Mouse (Mus musculus): Measurements from ENCODE around the gene Wbp2nl.
"Not testable (repeated sequence)": the region's sequence is repeated elsewhere in the genome, so short reads cannot be mapped to it uniquely, and the experiment has no call there.

The Wbp2nl gene

GRCm38 (mm10) chr15:82350349-82350748 lies 51.6 kb downstream of the Wbp2nl start:
- no peak for DNase-seq

- DNase-seq = no peak
These were observed 52.7 kb downstream of the Wbp2nl start for GRCm38 (mm10) chr15:82351480-82351879.

- DNase-seq = no peak
These were observed 54.5 kb downstream of the Wbp2nl start for GRCm38 (mm10) chr15:82353078-82353744.

GRCm38 (mm10) chr15:82353745-82354113 lies 55.0 kb downstream of the Wbp2nl start:
- DNase-seq = no peak

DNA sequence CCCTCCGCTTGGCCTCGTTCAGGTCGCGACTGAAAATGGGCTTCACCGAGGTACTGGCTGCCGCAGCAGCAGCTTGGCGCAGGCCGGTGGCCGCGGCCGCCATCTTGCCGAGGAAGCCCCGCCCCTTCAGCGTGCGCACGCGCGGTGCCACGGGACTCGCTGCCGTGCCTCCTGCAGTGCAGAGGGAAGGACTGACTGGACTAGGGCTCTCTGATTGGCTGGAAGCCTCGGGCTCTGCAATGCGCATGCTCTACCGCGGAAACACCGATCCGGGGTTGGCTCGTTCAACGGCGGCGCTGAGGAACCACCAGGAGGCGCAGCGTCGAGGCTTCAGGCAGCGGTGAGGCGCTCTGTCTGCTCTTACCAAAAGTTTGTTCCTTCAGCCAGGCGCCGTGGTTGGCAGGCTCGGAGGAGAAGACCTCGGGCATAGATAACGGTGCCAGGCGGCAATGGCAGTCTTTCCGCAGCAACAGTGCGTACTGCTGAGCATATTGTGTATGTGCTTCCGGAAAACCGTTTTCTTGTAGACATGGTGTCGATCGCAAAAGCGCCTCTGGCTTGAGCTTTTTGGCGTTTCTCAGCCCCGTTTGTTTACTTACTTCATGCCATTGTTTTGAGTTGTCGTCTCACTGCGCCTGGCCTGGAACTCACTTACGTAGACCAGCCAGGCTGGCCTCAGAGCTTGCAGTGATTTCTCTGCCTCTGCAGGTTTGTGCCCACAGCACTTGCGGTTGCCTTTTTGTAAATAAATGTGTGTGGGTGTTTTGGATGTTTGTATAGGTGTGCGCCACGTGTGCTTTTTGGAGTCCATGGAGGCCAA lies 55.6 kb downstream of the Wbp2nl start, which contains the start of gene Ndufa6:
TSS of gene Ndufa6 (minus strand) at position 197 of the 820 bp plus-strand sequence.
- DNase-seq = peak; percentile 98

GRCm38 (mm10) chr15:82358431-82359260 lies 59.9 kb downstream of the Wbp2nl start:
- DNase-seq = no peak

DNA sequence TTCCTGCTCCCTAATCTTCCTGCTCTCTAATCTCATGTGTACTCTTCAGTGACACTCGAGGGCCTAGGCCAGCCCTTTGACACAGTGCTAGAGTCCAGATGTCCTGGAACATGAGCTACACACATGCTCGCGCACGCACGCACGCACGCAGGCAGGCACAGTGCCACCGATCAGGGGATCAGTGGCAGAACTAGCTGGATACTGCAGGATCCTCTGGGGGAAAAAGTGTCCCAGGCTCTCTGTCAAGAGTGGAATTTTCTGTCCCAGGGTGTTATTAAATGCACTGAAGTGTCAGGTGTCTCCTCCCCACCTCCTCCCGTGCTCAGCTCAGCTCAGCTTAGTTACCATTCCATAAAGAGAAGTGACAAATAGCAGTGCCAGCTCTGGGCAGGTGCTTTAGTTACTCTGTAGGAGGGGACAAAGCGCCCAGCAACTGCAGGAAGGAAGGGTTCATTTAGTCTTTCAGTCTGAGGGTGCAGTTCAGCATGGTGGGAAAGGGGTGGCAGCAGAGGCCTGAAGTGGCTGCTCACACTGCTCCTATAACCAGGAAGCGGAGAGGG lies 62.8 kb downstream of the Wbp2nl start:
- DNase-seq = no peak

GRCm38 (mm10) chr15:82362234-82362633 lies 63.5 kb downstream of the Wbp2nl start:
- DNase-seq = no peak

DNA sequence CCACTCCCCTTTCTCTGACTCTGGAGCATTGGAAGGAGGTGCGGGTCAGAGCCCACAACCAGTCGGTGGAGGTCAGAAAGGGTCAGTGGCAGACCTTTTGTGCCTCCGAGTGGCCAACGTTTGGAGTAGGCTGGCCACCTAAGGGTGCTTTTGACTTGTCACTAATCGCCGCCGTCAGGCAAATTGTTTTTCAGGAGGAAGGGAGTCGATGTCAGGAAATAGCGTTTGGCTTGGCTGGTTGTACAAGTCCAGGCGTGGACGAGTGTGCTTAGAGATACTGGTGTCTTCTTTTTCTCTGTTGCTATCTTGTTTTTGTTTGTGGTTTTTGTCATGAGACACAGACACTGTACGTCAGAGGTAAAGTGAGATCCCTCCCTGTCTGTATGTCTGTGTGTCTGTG lies 65.0 kb downstream of the Wbp2nl start:
- DNase-seq = not testable (repeated sequence)

All from cerebellum, adult 11-12 months (tissue).